Mouse (Mus musculus): ENCODE measurements at regions not wholly inside any gene's neighbourhood (a gene's known extent, or its start where the extent isn't known, plus 50 kb on each side); places are given as distances from the start of the nearest gene placed in this dataset.
A peak's percentile ranks its signal among the peaks of the same experiment; 100 is the strongest.

GRCm38 (mm10) chr7:69490566-69491466 is 741.8 kb upstream of the Arrdc4 start:
- peak; percentile 93 for ATAC-seq
- Histone ChIP-seq H3K4me1 (ENCODE audit: control insufficient read depth, insufficient read depth, low read length) (peaks cover 2% of the 10 kb centered on the region; the same call in 1 of the 2 replicates), H3K9me3 (replicated peaks; ENCODE audit: control insufficient read depth, low read length, poor library complexity, severe bottlenecking) (no peaks in the 10 kb centered on the region), H3K4me2 (ENCODE audit: low read length) (peak overlapping the region; percentile 36), H3K4me3 (ENCODE audit: low read depth, low read length) (no peak overlapping the region), H3K27me3 (ENCODE audit: control insufficient read depth, insufficient read depth, low read depth, low read length) (no peaks in the 10 kb centered on the region), H3K9ac (ENCODE audit: low read depth, low read length) (no peak overlapping the region), H3K36me3 (ENCODE audit: control insufficient read depth, insufficient read depth, low read length) (no peaks in the 10 kb centered on the region), H3K27ac (ENCODE audit: low read length) (no peak overlapping the region)
- 40% methylated on average over 16 of the region's 16 CpGs for WGBS

GRCm38 (mm10) chr7:69488630-69489029 is 739.6 kb upstream of the Arrdc4 start:
- Histone ChIP-seq H3K9me3 (replicated peaks; ENCODE audit: control insufficient read depth, low read length, poor library complexity, severe bottlenecking) (no peaks in the 10 kb centered on the region), H3K27ac (ENCODE audit: low read length) (no peak overlapping the region), H3K4me3 (ENCODE audit: low read depth, low read length) (no peak overlapping the region), H3K4me2 (ENCODE audit: low read length) (no peak overlapping the region), H3K4me1 (ENCODE audit: control insufficient read depth, insufficient read depth, low read length) (peaks cover 2% of the 10 kb centered on the region; the same call in 1 of the 2 replicates), H3K36me3 (ENCODE audit: control insufficient read depth, insufficient read depth, low read length) (no peaks in the 10 kb centered on the region), H3K9ac (ENCODE audit: low read depth, low read length) (no peak overlapping the region), H3K27me3 (ENCODE audit: control insufficient read depth, insufficient read depth, low read depth, low read length) (no peaks in the 10 kb centered on the region)
- WGBS, result 63% methylated on average over 6 of the region's 6 CpGs
- no peak for ATAC-seq

DNA sequence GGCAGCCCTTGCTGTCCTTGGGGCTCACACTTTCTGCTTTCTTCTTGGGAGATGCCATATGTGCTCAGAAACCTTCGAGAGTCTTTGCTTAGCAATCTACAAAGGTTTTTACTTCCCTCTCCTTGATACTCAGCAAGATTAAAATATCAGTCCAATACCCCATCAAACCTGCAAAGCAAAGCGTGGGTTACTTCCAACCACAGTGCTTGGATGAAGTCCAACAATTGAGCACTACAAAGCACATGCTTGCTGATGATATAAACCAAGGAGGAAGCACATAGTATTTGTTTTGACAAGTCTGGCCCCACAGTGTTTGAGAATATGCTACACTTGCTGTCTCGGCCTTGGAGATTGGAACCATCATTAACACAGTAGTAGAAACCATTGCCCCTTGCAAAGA is 738.1 kb upstream of the Arrdc4 start:
- no peak overlapping the region for H3K4me3 ChIP-seq (ENCODE audit: low read depth, low read length)
- H3K4me1 ChIP-seq (ENCODE audit: control insufficient read depth, insufficient read depth, low read length), result peaks cover 2% of the 10 kb centered on the region; the same call in 1 of the 2 replicates
- 74% methylated on average over 3 of the region's 3 CpGs for WGBS
- no peaks in the 10 kb centered on the region for H3K27me3 ChIP-seq (ENCODE audit: control insufficient read depth, insufficient read depth, low read depth, low read length)
- H3K9me3 ChIP-seq (replicated peaks; ENCODE audit: control insufficient read depth, low read length, poor library complexity, severe bottlenecking), result no peaks in the 10 kb centered on the region
- no peaks in the 10 kb centered on the region for H3K36me3 ChIP-seq (ENCODE audit: control insufficient read depth, insufficient read depth, low read length)
- H3K9ac ChIP-seq (ENCODE audit: low read depth, low read length), result no peak overlapping the region
- no peak overlapping the region for H3K27ac ChIP-seq (ENCODE audit: low read length)
- ATAC-seq, result no peak
- no peak overlapping the region for H3K4me2 ChIP-seq (ENCODE audit: low read length)

DNA sequence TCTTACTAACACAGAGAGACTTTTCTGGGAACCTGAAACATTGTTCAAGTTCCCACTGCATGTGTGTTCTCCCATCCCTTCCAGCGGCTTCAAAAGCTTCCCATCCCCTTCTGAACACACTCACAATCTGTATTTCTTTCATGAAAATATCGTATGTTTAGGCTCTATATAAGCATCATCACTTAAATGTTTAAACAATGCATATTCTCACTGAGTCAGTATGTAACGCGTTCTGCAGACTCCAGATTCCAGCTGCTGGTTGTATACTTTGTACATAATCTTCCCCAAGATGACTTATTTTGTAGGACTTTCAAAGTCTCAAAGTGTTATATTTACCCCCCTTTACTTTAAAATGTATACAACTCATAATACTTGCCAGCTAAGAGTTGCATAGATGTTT is 735.5 kb upstream of the Arrdc4 start:
- H3K9ac ChIP-seq (ENCODE audit: low read depth, low read length), result no peak overlapping the region
- H3K4me2 ChIP-seq (ENCODE audit: low read length), result no peak overlapping the region
- no peaks in the 10 kb centered on the region for H3K27me3 ChIP-seq (ENCODE audit: control insufficient read depth, insufficient read depth, low read depth, low read length)
- ATAC-seq, result no peak
- no peaks in the 10 kb centered on the region for H3K4me1 ChIP-seq (ENCODE audit: control insufficient read depth, insufficient read depth, low read length)
- H3K9me3 ChIP-seq (replicated peaks; ENCODE audit: control insufficient read depth, low read length, poor library complexity, severe bottlenecking), result no peaks in the 10 kb centered on the region
- no peaks in the 10 kb centered on the region for H3K36me3 ChIP-seq (ENCODE audit: control insufficient read depth, insufficient read depth, low read length)
- no peak overlapping the region for H3K27ac ChIP-seq (ENCODE audit: low read length)
- WGBS, result 92% methylated on average over 4 of the region's 4 CpGs
- H3K4me3 ChIP-seq (ENCODE audit: low read depth, low read length), result no peak overlapping the region

Measured in midbrain, embryonic 16.5 days (tissue).